Mouse (Mus musculus) midbrain, embryonic 12.5 days (tissue): Measurements from ENCODE around the gene Maml2. TPM values are rescaled to one million over a fixed set of nuclear protein-coding genes. Genes with fewer than 3 reads are reported as not detected.
"Not testable (repeated sequence)": the region's sequence is repeated elsewhere in the genome, so short reads cannot be mapped to it uniquely, and the experiment has no call there.

Experiments used
- ATAC-seq: fragments of 200-750 bp; cut with Nextera tagmentation; 2 replicates; pipeline ENCODE4 v1.8.0; 2017; ENCODE audit warnings: low read depth, moderate TSS enrichment, moderate library complexity; ENCODE audit not compliant: low FRiP score
- H3K27ac ChIP-seq: fragments of 300-500 bp; sonication (generic); replicated peaks from 2 replicates; pipeline ENCODE4 v1.5.1; 2016; ENCODE audit warnings: mild to moderate bottlenecking
- H3K27me3 ChIP-seq: fragments of 300-500 bp; sonication (generic); 2 replicates; pipeline ENCODE4 v1.6.1; 2016; ENCODE audit warnings: mild to moderate bottlenecking
- H3K36me3 ChIP-seq: fragments of 300-500 bp; sonication (generic); 2 replicates; pipeline ENCODE4 v1.6.1; 2016
- H3K4me1 ChIP-seq: fragments of 300-500 bp; sonication (generic); 2 replicates; pipeline ENCODE4 v1.6.1; 2016
- H3K4me2 ChIP-seq: fragments of 300-500 bp; sonication (generic); replicated peaks from 2 replicates; pipeline ENCODE4 v1.6.1; 2016; ENCODE audit warnings: mild to moderate bottlenecking, moderate library complexity
- H3K4me3 ChIP-seq: fragments of 300-500 bp; sonication (generic); 2 replicates; pipeline ENCODE4 v1.5.1; 2016; ENCODE audit warnings: mild to moderate bottlenecking
- H3K9ac ChIP-seq: fragments of 300-500 bp; sonication (generic); replicated peaks from 2 replicates; pipeline ENCODE4 v1.6.1; 2016; ENCODE audit warnings: mild to moderate bottlenecking, moderate library complexity
- H3K9me3 ChIP-seq: fragments of 300-500 bp; sonication (generic); 2 replicates; pipeline ENCODE4 v1.6.1; 2016; ENCODE audit warnings: mild to moderate bottlenecking
- WGBS: fragments of 180-500 bp; shearing (Covaris S2); methylation state at CpG from one replicate; pipeline ENCODE4 v1.1.7; 2016; 5-methylcytosine and 5-hydroxymethylcytosine counted together
- polyA plus RNA-seq: library from polyadenylated mRNA; unstranded; fragments of >200 nt; fragmentation: Nextera tagmentation; extraction: Ambion mirVana; gene quantifications from 2 replicates; pipeline ENCODE4 v1.2.1, GENCODE M21; 2016

The Maml2 gene
- polyA plus RNA-seq, 1 experiment from 2014 or later, result 12.5 TPM

DNA sequence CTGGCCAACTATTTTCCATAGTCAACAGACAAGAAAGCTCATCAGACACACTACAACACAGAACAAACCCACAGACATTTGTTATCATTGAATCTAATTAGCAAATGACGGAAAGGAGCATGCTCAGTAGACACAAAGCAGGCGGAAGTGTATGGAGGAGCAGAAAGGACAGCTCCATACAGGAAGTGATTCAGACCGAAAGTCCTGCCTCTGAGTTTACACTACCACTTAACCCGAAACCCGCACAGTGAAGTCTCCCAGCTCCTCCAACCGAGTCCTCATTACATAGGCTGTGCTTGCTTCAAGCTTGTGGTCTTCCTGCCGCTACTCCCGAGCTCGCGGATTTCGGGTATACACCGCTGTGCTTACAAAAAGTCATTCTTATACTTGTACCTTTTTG, 404.0 kb downstream of the Maml2 start:
- H3K4me2 ChIP-seq, result no peak overlapping the region
- no peak for ATAC-seq
- WGBS, result 95% methylated on average over 12 of the region's 12 CpGs
- peaks cover 28% of the 10 kb centered on the region for H3K4me1 ChIP-seq
- H3K9ac ChIP-seq, result no peak overlapping the region
- H3K4me3 ChIP-seq, result no peak overlapping the region
- no peaks in the 10 kb centered on the region for H3K27me3 ChIP-seq
- H3K27ac ChIP-seq, result no peak overlapping the region
- no peaks in the 10 kb centered on the region for H3K9me3 ChIP-seq
- peaks cover 25% of the 10 kb centered on the region for H3K36me3 ChIP-seq

DNA sequence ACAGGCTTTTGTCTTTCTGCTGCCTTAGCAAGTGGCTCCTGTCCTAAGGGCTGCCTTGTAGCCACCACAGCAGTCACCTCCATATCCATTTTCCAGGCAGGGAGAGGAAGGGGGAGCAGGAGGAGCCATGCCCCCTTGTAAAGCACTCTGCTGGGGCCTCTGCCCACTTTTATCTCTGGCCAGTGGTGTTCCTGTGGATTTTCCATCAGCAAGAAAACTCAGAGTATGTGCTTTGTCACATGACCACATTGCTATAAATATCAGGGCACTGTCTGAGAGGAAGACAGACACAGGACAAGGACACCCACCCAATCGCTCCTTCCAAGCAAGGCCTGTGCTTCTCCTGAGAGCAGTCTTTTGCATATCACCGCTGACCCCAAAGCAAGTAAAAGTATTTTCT, 405.3 kb downstream of the Maml2 start:
- no peak overlapping the region for H3K4me2 ChIP-seq
- WGBS, result 89% methylated on average over 2 of the region's 2 CpGs
- no peak for ATAC-seq
- no peaks in the 10 kb centered on the region for H3K27me3 ChIP-seq
- H3K9me3 ChIP-seq, result no peaks in the 10 kb centered on the region
- H3K36me3 ChIP-seq, result peaks cover 25% of the 10 kb centered on the region
- H3K4me1 ChIP-seq, result peaks cover 17% of the 10 kb centered on the region
- H3K27ac ChIP-seq, result no peak overlapping the region
- H3K4me3 ChIP-seq, result no peak overlapping the region
- H3K9ac ChIP-seq, result no peak overlapping the region

DNA sequence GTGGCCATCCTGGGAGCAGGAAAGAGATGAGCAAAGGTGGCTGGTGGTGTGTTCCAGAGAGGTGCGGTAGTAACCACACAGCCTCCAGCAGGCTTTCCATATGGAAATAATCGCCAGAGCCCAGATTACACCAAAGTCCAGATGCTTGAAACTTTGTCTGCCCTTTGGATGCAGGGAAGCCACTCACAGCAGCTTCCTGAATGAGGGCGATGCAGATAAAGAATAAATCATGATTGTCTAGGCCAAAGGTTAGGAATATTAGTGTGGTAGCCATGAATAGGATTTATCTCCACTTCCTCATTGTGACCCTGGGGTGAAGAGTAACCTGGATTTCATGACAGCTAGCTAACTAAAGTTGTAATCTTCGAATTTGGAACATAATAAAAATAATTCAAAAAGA, 407.2 kb downstream of the Maml2 start:
- no peak overlapping the region for H3K4me3 ChIP-seq
- 86% methylated on average over 4 of the region's 4 CpGs for WGBS
- H3K4me2 ChIP-seq, result no peak overlapping the region
- no peaks in the 10 kb centered on the region for H3K9me3 ChIP-seq
- no peak overlapping the region for H3K27ac ChIP-seq
- H3K36me3 ChIP-seq, result peaks cover 25% of the 10 kb centered on the region
- ATAC-seq, result no peak
- peaks cover 1% of the 10 kb centered on the region; the same call in 1 of the 2 replicates for H3K4me1 ChIP-seq
- H3K9ac ChIP-seq, result no peak overlapping the region
- no peaks in the 10 kb centered on the region for H3K27me3 ChIP-seq

DNA sequence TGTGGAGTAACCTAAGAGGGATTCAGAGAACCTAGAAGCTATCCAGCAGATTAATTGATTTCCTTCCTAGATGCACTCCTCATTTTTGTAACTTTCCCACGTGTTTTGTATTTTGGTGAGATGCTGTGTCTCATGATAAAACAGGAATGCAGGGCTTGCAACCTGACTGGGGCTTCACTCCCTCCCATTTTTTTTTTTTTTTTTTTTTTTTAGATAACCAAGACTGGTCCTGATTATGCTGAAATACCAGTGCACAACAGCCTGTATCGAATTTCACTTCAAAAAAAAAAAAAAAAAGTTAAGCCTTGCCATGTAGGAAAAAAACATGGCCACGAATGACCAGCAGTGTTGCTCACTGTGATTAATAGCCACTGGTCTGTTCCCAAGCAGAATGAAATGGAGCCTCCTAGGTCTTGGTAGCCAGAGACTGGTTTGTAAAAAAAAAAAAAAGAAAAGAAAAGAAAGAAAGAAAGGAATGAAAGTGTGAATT, 409.4 kb downstream of the Maml2 start:
- 52% methylated on average over 3 of the region's 3 CpGs for WGBS

DNA sequence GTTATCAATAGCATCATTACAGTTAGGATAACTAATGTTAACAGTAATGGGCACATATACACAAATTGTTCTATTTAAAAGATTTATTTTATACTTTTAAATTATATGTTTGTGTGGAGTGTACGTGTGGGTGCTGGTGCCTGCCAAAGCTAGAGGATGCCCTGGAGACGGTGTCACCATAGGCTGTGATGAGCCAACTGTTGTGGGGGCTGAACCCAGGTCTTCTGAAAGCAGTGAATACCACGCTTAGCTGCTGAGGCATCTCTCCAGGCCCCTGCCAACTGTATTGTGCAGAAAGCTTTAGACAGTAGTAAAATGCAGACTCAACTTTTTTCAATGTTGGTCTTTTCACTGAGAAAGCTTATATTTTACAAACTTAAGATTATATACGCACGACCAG, 411.7 kb downstream of the Maml2 start:
- H3K4me2 ChIP-seq, result no peak overlapping the region
- no peak overlapping the region for H3K27ac ChIP-seq
- H3K4me3 ChIP-seq, result no peak overlapping the region
- H3K36me3 ChIP-seq, result peaks cover 11% of the 10 kb centered on the region
- H3K9me3 ChIP-seq, result no peaks in the 10 kb centered on the region
- ATAC-seq, result no peak
- no peak overlapping the region for H3K9ac ChIP-seq
- 92% methylated on average over 5 of the region's 5 CpGs for WGBS
- no peaks in the 10 kb centered on the region for H3K27me3 ChIP-seq
- no peaks in the 10 kb centered on the region for H3K4me1 ChIP-seq

More for the DNA sequence above, 409.4 kb downstream of the Maml2 start:
- Histone ChIP-seq H3K9me3 (no peaks in the 10 kb centered on the region), H3K27ac (no peak overlapping the region), H3K4me2 (no peak overlapping the region), H3K36me3 (peaks cover 25% of the 10 kb centered on the region), H3K27me3 (no peaks in the 10 kb centered on the region), H3K9ac (no peak overlapping the region), H3K4me3 (no peak overlapping the region), H3K4me1 (no peaks in the 10 kb centered on the region)
- ATAC-seq, result no peak

DNA sequence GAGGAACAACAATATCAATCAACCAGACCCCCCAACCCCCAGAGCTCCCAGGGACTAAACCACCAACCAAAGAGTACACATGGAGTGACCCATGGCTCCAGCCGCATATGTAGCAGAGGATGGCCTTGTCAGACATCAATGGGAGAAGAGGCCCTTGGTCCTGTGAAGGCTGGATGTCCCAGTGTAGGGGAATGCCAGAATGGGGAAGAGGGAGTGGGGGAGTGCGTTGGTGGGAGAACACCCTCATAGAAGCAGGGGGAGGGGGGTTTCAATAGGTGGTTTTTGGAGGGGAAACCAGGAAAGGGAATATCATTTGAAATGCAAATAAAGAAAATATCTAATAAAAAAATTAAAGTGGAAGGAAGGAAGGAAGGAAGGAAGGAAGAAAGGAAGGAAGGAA, 418.1 kb downstream of the Maml2 start:
- ATAC-seq, result peak; percentile 63; the same call in 1 of the 2 replicates
- not testable (repeated sequence) for H3K4me1 ChIP-seq, H3K9me3 ChIP-seq, H3K9ac ChIP-seq, H3K4me3 ChIP-seq, H3K27me3 ChIP-seq, H3K36me3 ChIP-seq, H3K27ac ChIP-seq, H3K4me2 ChIP-seq
- 66% methylated on average over 2 of the region's 2 CpGs for WGBS

DNA sequence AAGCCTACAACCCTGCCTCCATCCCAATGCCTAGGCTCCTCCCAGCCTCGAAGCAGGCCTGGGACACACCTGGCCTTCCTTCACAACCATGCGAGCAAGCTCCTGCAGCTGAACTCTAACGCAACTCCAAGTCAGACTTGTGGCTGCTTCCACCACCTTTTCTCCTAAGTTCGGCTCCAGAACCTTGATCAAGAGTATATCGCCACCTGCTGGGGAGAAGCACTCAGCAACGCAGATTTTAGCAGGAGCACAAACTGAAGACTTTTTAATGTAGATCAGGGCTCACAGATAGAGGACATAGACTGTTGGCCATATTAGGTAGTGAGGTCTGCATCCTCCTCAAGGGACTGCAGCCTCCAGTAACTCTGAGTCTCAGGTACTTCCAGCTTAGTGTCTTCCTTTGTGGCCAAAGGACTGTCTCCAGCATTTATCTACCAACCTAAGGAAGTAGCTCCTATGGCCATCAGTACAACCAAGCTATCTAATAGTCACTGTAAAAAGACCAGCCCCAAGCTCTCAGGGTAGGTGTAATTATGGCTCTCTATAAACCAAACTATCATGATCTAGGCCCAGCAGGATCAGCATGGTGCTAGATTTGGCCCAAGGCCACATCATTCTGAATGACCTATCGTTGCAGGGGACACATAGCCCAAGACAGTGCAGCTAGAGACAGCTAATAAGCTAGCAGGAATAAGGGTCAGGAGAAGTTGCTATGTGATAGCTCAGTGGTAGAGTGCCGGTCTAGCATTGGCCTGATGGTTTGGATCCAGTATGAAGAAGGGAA, 418.8 kb downstream of the Maml2 start:
- Histone ChIP-seq H3K36me3 (no peaks in the 10 kb centered on the region), H3K4me3 (no peak overlapping the region), H3K4me1 (no peaks in the 10 kb centered on the region), H3K4me2 (no peak overlapping the region), H3K9me3 (no peaks in the 10 kb centered on the region), H3K9ac (no peak overlapping the region), H3K27me3 (no peaks in the 10 kb centered on the region), H3K27ac (no peak overlapping the region)
- WGBS, result 28% methylated on average over 8 of the region's 8 CpGs
- ATAC-seq, result peak; percentile 74

DNA sequence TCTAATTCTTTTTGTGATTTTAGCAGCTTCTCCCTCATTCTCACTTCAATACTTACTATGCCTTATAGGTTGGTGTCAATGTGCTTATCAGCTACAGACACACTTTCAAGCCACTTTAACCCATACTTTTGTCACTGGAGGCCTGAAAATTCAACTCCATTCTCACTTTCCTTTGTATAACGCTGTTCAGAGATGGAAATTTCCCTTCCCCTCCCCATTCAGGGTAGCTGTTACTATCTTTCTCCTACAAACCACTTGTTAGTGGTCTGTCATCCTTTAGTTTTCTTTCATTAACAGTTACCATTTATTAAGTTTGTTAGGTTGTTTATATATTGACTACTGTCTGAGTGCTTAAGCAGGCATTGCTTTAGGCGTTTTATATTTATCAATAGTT, 450.6 kb downstream of the Maml2 start, which contains the start of gene Mtmr2:
TSS of gene Mtmr2 (plus strand) at position 7 of the 394 bp plus-strand sequence.
- no peaks in the 10 kb centered on the region for H3K9me3 ChIP-seq
- H3K4me2 ChIP-seq, result peak within 1 kb of the TSS; percentile 62
- ATAC-seq, result no peak
- peaks cover 14% of the 10 kb centered on the region for H3K4me1 ChIP-seq
- H3K27me3 ChIP-seq, result no peaks in the 10 kb centered on the region
- no peaks in the 10 kb centered on the region for H3K36me3 ChIP-seq
- 44% methylated on average over 2 of the region's 2 CpGs for WGBS
- peak within 1 kb of the TSS; percentile 98 for H3K9ac ChIP-seq
- peak within 1 kb of the TSS; percentile 95 for H3K4me3 ChIP-seq
- peak within 1 kb of the TSS; percentile 93 for H3K27ac ChIP-seq

DNA sequence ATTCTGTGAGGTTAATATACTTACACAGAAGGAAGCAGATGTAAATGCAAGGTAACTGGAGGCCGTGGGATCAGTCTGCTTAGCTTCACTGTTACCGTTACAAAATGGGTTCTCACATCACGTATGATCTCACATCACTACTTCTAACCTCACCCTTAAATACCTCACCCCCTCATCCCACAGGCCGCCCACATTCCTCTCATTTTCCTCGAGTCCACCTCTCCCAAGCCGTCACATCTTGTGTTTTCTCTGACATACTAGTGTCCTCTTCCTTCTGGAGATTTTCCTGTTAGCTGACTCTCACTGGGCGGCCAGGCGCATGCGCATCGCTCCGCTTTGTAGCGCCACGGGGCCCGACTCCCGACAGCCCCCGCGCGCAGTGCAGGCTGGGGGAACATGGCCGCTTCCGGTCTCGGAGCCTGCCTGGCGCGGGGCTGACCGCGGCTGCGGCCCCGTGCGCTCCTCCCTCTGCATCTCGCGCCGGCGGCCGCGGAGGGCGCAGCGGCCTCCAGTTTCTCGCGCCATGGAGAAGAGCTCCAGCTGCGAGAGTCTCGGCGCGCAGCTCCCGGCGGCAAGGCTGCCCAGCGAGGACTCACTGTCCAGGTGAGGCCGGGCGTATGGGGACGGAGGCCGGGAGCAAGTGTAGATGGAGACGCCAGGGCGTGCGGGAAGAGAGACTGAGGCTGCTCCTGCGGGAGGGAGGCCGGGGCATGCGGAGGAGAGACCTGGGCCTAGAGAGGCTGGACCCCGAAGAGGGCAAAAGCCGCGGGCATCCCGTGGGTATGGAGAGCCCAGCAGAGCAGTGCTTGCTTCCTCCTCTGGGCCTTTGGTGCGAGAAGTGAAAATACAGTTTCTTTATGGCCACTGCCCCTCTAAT, 451.3 kb downstream of the Maml2 start:
- 2% methylated on average over 58 of the region's 60 CpGs for WGBS
- H3K4me3 ChIP-seq, result peak overlapping the region; percentile 95
- peaks cover 14% of the 10 kb centered on the region for H3K4me1 ChIP-seq
- H3K27ac ChIP-seq, result peak overlapping the region; percentile 93
- no peaks in the 10 kb centered on the region for H3K36me3 ChIP-seq
- ATAC-seq, result peak; percentile 99
- peak overlapping the region; percentile 98 for H3K9ac ChIP-seq
- H3K27me3 ChIP-seq, result no peaks in the 10 kb centered on the region
- H3K9me3 ChIP-seq, result 0 out of 2 replicates have a peak, but pooled peaks cover 6% of the 10 kb centered on the region
- peak overlapping the region; percentile 62 for H3K4me2 ChIP-seq

DNA sequence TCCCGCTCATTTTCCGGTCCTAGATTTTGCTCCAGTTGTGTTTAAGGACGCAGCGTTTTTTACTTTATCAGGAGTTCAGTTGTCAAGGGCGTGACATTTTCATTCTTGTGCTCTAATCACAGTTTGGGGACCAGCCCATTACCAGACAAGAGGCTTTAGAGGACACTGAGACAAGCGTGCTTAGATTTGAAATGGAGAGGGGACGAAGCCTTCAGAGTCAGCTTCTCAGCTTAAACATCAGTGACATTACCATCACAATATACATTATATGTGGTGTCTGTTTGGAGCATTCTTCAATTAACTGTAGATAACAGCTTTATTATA, 451.9 kb downstream of the Maml2 start:
- Histone ChIP-seq H3K9me3 (0 out of 2 replicates have a peak, but pooled peaks cover 6% of the 10 kb centered on the region), H3K27ac (peak overlapping the region; percentile 93), H3K9ac (peak overlapping the region; percentile 98), H3K4me1 (peaks cover 14% of the 10 kb centered on the region), H3K4me2 (peak overlapping the region; percentile 62), H3K27me3 (no peaks in the 10 kb centered on the region), H3K36me3 (no peaks in the 10 kb centered on the region), H3K4me3 (peak overlapping the region; percentile 95)
- ATAC-seq, result no peak
- 5% methylated on average over 7 of the region's 7 CpGs for WGBS

DNA sequence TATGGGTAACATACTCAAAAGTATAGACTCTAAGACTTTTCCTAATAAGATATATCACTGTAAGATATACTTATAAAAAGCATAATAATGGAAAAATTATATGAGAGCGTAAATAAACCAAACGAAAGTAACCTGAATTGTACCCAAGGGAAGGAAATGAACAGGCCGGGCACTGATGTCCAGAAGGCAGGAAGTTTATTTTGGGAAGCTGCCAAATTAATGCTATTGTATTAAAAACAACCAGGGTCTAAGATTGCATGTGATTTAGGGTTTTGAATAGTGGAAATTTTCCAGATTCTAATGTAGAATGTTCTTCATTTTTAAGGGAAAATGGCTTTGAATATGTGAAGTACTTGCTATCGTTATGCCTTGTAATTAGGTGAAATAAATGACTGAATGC, 454.8 kb downstream of the Maml2 start:
- Histone ChIP-seq H3K4me1 (peaks cover 14% of the 10 kb centered on the region), H3K9me3 (0 out of 2 replicates have a peak, but pooled peaks cover 6% of the 10 kb centered on the region), H3K4me3 (no peak overlapping the region), H3K36me3 (no peaks in the 10 kb centered on the region), H3K4me2 (no peak overlapping the region), H3K27ac (no peak overlapping the region), H3K9ac (no peak overlapping the region), H3K27me3 (no peaks in the 10 kb centered on the region)
- ATAC-seq, result no peak
- 94% methylated on average over 4 of the region's 4 CpGs for WGBS
